Mouse (Mus musculus) ES-E14 (cell line): ENCODE measurements around the gene Mybpc1. TPM values are rescaled to one million over a fixed set of nuclear protein-coding genes. Genes with fewer than 3 reads are reported as not detected.
A peak's percentile ranks its signal among the peaks of the same experiment; 100 is the strongest.

Experiments used
- DNase-seq: peaks from one replicate; pipeline ENCODE4 v3.0.0-alpha.2; 2013; ENCODE audit warnings: low read depth, low spot score
- H3K27ac ChIP-seq: 2 replicates; pipeline ENCODE4 v1.5.1; 2012; ENCODE audit warnings: low read depth, mild to moderate bottlenecking, low read length, moderate library complexity, mixed read lengths; ENCODE audit not compliant: poor library complexity, insufficient read depth, severe bottlenecking
- H3K36me3 ChIP-seq: 2 replicates; pipeline ENCODE4 v1.6.1; 2012; ENCODE audit warnings: mild to moderate bottlenecking, low read length, moderate library complexity, mixed read lengths; ENCODE audit not compliant: control insufficient read depth, poor library complexity, insufficient read depth, severe bottlenecking
- H3K4me1 ChIP-seq, 2 experiments: fragments of 150-350 bp in 1 of 2; sonication (generic) in 1 of 2; 2 replicates each; pipeline ENCODE4 v1.6.1; 2012; ENCODE audit warnings: low read length in 2 of 2, mild to moderate bottlenecking in 1 of 2, mixed read lengths in 1 of 2; ENCODE audit not compliant: control insufficient read depth in 2 of 2, insufficient read depth in 2 of 2, poor library complexity in 1 of 2
- H3K4me3 ChIP-seq, 2 experiments: fragments of 150-350 bp in 1 of 2; sonication (generic) in 1 of 2; 2 replicates each; pipeline ENCODE4 v1.5.1; 2012; ENCODE audit warnings: low read length in 2 of 2, low read depth in 1 of 2, mild to moderate bottlenecking in 1 of 2, mixed read lengths in 1 of 2; ENCODE audit not compliant: insufficient read depth in 1 of 2, poor library complexity in 1 of 2, severe bottlenecking in 1 of 2
- H3K9ac ChIP-seq: 2 replicates; pipeline ENCODE4 v1.6.1; 2012; ENCODE audit warnings: low read depth, mild to moderate bottlenecking, low read length, mixed read lengths; ENCODE audit not compliant: poor library complexity, insufficient read depth, severe bottlenecking
- H3K9me3 ChIP-seq: fragments of 150-350 bp; sonication (generic); 2 replicates; pipeline ENCODE4 v1.6.1; 2012; ENCODE audit warnings: low read depth, mild to moderate bottlenecking, low read length; ENCODE audit not compliant: control insufficient read depth, insufficient read depth
- CHD2 ChIP-seq: IDR thresholded peaks from 2 replicates; pipeline ENCODE4 v1.6.1; 2014; ENCODE audit warnings: mild to moderate bottlenecking, low read depth, low read length, inconsistent platforms
- HCFC1 ChIP-seq: IDR thresholded peaks from 2 replicates; pipeline ENCODE4 v1.6.1; 2012; ENCODE audit warnings: low read length, inconsistent platforms, borderline replicate concordance; ENCODE audit not compliant: insufficient read depth
- MAFK ChIP-seq: IDR thresholded peaks from 2 replicates; pipeline ENCODE4 v1.6.1; 2014; ENCODE audit warnings: mild to moderate bottlenecking, low read depth, low read length, inconsistent platforms; ENCODE audit not compliant: insufficient read depth
- ZC3H11A ChIP-seq: IDR thresholded peaks from 2 replicates; pipeline ENCODE4 v1.6.1; 2012; ENCODE audit warnings: low read depth, mild to moderate bottlenecking, inconsistent platforms, low read length, borderline replicate concordance
- ZNF384 ChIP-seq: IDR thresholded peaks from 2 replicates; pipeline ENCODE4 v1.6.1; 2012; ENCODE audit warnings: low read depth, low read length, inconsistent platforms
- in situ Hi-C, 2 experiments: fragments of 600-800 bp; cut with MboI; formaldehyde crosslinking; loops; one replicate each; pipeline ENCODE4 v1.15.1; 2025; ENCODE audit warnings: low sequenced_read_pairs in 2 of 2, inconsistent platforms in 1 of 2; ENCODE audit not compliant: unreplicated experiment in 2 of 2
- total RNA-seq: library from RNA; depleted of rRNA; stranded (reverse); fragments of 300-350 nt; gene quantifications from 2 replicates; pipeline ENCODE4 v1.2.3, GENCODE M21; 2012

The Mybpc1 gene
- total RNA-seq, 1 experiment: 1.7 TPM

DNA sequence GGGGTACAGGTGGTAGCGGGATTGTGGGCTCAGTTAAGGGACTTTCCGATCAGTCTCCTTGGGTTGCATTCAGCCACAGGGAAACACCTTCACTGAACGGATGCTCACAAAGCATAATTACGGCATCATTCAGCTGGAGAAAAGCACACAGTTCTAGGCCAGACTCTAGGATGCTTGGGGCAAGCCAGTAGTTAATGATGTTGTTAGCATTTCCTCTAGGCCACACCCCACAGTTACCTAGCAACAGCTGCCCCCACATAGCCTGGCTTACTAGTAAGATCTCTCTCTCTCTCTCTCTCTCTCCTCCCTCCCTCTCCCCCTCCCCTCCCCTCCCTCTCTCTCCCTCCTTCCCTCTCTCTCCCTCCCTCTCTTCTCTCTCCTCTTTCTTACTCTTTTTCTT is 22.1 kb upstream of the Mybpc1 start:
- peaks cover 0 to 4% of the 10 kb centered on the region in 2 experiments; a peak in 1 of 4 replicates for H3K4me1 ChIP-seq
- in situ Hi-C loops: no loop called here
- TF ChIP-seq MAFK (no peak), ZC3H11A (no peak), HCFC1 (no peak), CHD2 (no peak), ZNF384 (no peak)
- no peak overlapping the region for H3K4me3 ChIP-seq
- peak; percentile 33 for DNase-seq
- no peaks in the 10 kb centered on the region for H3K36me3 ChIP-seq
- H3K27ac ChIP-seq: no peak overlapping the region; the same call in 1 of the 2 replicates
- H3K9me3 ChIP-seq: no peaks in the 10 kb centered on the region
- H3K9ac ChIP-seq: no peak overlapping the region

DNA sequence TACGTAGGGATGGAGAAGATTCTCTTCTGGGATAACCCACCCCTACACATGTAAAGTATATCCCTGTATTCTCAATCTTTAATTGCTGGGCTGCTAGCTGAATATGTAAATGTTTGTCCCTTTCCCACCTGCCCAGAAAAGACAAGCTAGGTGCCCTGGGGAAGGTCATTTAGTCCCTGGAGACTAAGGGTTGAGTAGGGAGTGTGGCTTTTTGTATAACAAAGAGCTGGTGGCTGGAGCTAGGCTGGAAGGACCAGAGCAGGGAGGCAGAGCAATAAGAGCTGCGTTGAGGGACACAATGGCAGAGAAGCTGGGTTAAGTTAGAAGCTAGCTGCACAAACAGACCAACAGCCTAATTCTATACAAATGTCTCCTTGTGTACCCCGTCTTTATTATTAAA is 21.2 kb upstream of the Mybpc1 start:
- no peaks in the 10 kb centered on the region for H3K9me3 ChIP-seq
- no peak overlapping the region for H3K4me3 ChIP-seq
- TF ChIP-seq HCFC1: no peak
- TF ChIP-seq MAFK: no peak
- no peak for TF ChIP-seq ZNF384
- TF ChIP-seq CHD2: no peak
- TF ChIP-seq ZC3H11A: no peak
- peaks cover 0 to 4% of the 10 kb centered on the region in 2 experiments; a peak in 1 of 4 replicates for H3K4me1 ChIP-seq
- no peaks in the 10 kb centered on the region for H3K36me3 ChIP-seq
- H3K27ac ChIP-seq: no peak overlapping the region
- in situ Hi-C loops: no loop called here
- no peak overlapping the region for H3K9ac ChIP-seq
- DNase-seq: peak; percentile 43

DNA sequence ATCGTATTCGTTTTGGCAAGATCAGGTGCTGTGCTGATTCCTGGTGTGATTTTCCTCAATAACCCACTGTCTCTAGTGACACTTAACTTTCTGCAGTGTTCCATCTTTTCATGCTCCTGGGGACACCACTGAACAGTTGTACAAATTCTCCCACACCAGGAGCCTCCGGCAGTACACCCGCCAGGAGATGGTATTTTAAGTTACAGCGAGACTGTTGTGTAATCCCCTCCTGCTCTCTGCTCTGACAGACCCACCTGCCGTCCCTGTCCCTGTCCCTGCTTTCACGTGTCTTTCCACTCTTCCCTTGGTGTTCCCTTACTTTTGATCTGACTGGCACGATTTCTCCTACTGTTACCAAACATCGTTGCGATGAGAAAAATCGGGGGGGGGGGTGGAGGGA is 19.3 kb upstream of the Mybpc1 start:
- Histone ChIP-seq H3K27ac (no peak overlapping the region), H3K4me3 (no peak overlapping the region), H3K4me1 (peaks cover 0 to 4% of the 10 kb centered on the region in 2 experiments; a peak in 1 of 4 replicates), H3K9ac (no peak overlapping the region), H3K9me3 (no peaks in the 10 kb centered on the region), H3K36me3 (no peaks in the 10 kb centered on the region)
- TF ChIP-seq ZNF384: no peak
- TF ChIP-seq HCFC1: no peak
- no peak for TF ChIP-seq ZC3H11A
- no peak for TF ChIP-seq MAFK
- TF ChIP-seq CHD2: no peak
- DNase-seq: no peak
- in situ Hi-C loops: no loop called here

DNA sequence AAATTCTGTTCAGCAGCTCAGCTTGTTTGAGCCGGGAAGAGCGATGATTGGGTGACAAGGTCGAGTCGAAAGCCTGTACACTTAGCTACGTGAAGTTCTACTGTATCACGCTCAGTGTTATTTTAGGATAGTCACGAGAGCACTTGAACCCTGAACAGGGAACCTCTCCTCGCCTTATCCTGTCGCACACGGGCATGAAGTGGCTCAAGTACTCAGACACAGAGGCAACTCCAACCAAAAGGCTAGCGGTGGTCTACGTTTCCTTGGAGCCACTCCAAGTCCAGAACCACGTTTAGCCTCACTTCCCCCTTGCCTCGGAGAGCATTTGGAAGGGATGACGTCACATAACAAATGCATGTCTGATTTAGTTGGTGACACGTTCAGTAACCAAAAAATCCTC is 17.7 kb upstream of the Mybpc1 start:
- TF ChIP-seq CHD2 (no peak), ZC3H11A (no peak)
- Histone ChIP-seq H3K4me3 (no peak overlapping the region), H3K4me1 (peaks cover 0 to 4% of the 10 kb centered on the region in 2 experiments; a peak in 1 of 4 replicates), H3K36me3 (no peaks in the 10 kb centered on the region), H3K27ac (no peak overlapping the region), H3K9ac (no peak overlapping the region), H3K9me3 (no peaks in the 10 kb centered on the region)
- no peak for DNase-seq
- in situ Hi-C loops: no loop called here

DNA sequence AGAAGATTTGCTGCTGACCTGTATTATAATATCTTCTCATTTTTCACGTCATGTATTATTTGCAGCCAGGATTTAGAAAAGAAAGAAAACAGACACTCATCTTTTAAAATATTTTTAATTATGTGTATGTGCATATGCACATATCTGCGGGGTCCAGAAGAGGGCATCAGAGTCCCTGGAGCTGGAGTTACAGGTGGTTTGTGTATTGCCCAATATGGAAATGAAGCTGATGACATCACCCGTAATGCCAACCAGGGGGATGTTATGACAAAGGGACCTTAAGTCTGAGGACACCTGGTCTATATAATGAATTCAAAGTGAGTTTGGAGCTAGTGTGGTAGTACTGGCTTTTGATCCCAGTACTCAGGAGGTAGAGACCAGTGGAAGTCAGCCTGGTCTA is 15.9 kb upstream of the Mybpc1 start:
- no peak overlapping the region for H3K27ac ChIP-seq
- H3K9me3 ChIP-seq: no peaks in the 10 kb centered on the region
- H3K4me3 ChIP-seq: no peak overlapping the region
- TF ChIP-seq CHD2: no peak
- TF ChIP-seq ZNF384: no peak
- TF ChIP-seq ZC3H11A: no peak
- TF ChIP-seq MAFK: no peak
- no peak for TF ChIP-seq HCFC1
- no peak for DNase-seq
- H3K4me1 ChIP-seq: no peaks in the 10 kb centered on the region
- in situ Hi-C loops: no loop called here
- no peak overlapping the region for H3K9ac ChIP-seq
- no peaks in the 10 kb centered on the region for H3K36me3 ChIP-seq
